20 mouse cellular contexts compared by ENCODE assay signal in the genomic region with DNA sequence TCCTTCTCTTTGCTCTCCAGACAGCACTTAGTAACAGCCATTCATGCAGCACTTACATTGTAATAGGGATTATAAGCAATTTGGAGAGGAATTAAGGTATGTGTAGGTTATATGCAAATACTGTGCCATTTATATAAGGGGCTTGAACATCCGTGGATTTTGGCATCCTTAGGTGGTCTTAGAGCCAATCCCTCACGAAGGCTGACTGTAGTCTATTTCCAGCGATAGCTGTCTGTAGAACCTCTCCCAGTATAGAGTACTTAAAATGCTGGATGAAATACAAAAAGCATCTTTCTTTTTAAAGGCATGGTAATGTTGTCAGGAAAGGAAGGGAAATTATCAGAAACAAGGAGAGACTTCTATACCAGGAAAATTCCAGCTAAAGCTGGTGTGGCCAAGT. TPM values are rescaled to one million over a fixed set of nuclear protein-coding genes. Genes with fewer than 3 reads are reported as not detected.
DNase-seq lines count a peak whose midpoint lies in the region; ATAC-seq and TF ChIP-seq lines count a peak whose summit lies in the region.
"Had no signal": no experiment of that assay in that cellular context is flagged by ENCODE, and none has a peak within 500 bp of the region (broad histone marks: within the 10 kb centered on the region; RNA-seq: fewer than 3 reads in every experiment).

No protein-coding gene starts in this region.

- no peaks in the 10 kb centered on the region for H3K27me3 ChIP-seq in forebrain, embryonic 15.5 days
- H3K27me3 ChIP-seq in forebrain, embryonic 10.5 days (ENCODE audit: poor library complexity, severe bottlenecking) = no peaks in the 10 kb centered on the region
- no peaks in the 10 kb centered on the region for H3K27me3 ChIP-seq in forebrain, postnatal 0 days (ENCODE audit: insufficient read depth, low read length)
- H3K27me3 ChIP-seq in forebrain, embryonic 11.5 days (ENCODE audit: control insufficient read depth, insufficient read depth, low read length) = no peaks in the 10 kb centered on the region
- H3K27me3 ChIP-seq: embryonic facial prominence, embryonic 12.5 days had no signal

- ATAC-seq in forebrain, embryonic 15.5 days (replicated peaks) = no peak
- peak; percentile 73 for ATAC-seq in forebrain, postnatal 0 days
- ATAC-seq in forebrain, embryonic 11.5 days (replicated peaks; ENCODE audit: low FRiP score) = no peak
- ATAC-seq: CD4-positive, CD25-positive, alpha-beta regulatory T cell, adult 4 months; forebrain, embryonic 14.5 days had no signal

- no peak overlapping the region for H3K9ac ChIP-seq in forebrain, embryonic 15.5 days (replicated peaks)
- H3K9ac ChIP-seq in forebrain, postnatal 0 days = no peak overlapping the region
- no peak overlapping the region for H3K9ac ChIP-seq in forebrain, embryonic 11.5 days (ENCODE audit: low read length)
- H3K9ac ChIP-seq: embryonic facial prominence, embryonic 12.5 days had no signal

- WGBS in forebrain, embryonic 15.5 days = 65% methylated on average over 3 of the region's 3 CpGs
- WGBS in forebrain, embryonic 10.5 days = 78% methylated on average over 3 of the region's 3 CpGs
- 47% methylated on average over 3 of the region's 3 CpGs for WGBS in forebrain, postnatal 0 days
- 82% methylated on average over 3 of the region's 3 CpGs for WGBS in forebrain, embryonic 11.5 days

- intact Hi-C loops in left cerebral cortex, postnatal 14 days (cut with DNase I) = no loop called here

- peak overlapping the region; percentile 51 for H3K27ac ChIP-seq in forebrain, embryonic 15.5 days (replicated peaks)
- H3K27ac ChIP-seq in forebrain, embryonic 10.5 days = no peak overlapping the region
- H3K27ac ChIP-seq in forebrain, postnatal 0 days (ENCODE audit: low read depth, low read length) = no peak overlapping the region
- no peak overlapping the region for H3K27ac ChIP-seq in forebrain, embryonic 11.5 days (ENCODE audit: low read depth, low read length)
- H3K27ac ChIP-seq: embryonic facial prominence, embryonic 10.5 days; embryonic facial prominence, embryonic 12.5 days had no signal

- no peak for TF ChIP-seq CTCF in forebrain, postnatal 0 days (IDR thresholded peaks at IDR 0.05; ENCODE audit: low read depth)

- no peaks in the 10 kb centered on the region; the same call in 1 of the 2 replicates for H3K4me1 ChIP-seq in forebrain, embryonic 15.5 days
- H3K4me1 ChIP-seq in forebrain, embryonic 10.5 days = 0 out of 2 replicates have a peak, but pooled peaks cover 3% of the 10 kb centered on the region
- H3K4me1 ChIP-seq in forebrain, postnatal 0 days (ENCODE audit: insufficient read depth) = no peaks in the 10 kb centered on the region
- H3K4me1 ChIP-seq in forebrain, embryonic 11.5 days (replicated peaks; ENCODE audit: control insufficient read depth, insufficient read depth, low read length) = no peaks in the 10 kb centered on the region
- H3K4me1 ChIP-seq: embryonic facial prominence, embryonic 10.5 days; embryonic facial prominence, embryonic 12.5 days had no signal

- H3K4me3 ChIP-seq in forebrain, embryonic 15.5 days = no peak overlapping the region
- H3K4me3 ChIP-seq in forebrain, embryonic 10.5 days = no peak overlapping the region
- H3K4me3 ChIP-seq in forebrain, postnatal 0 days (ENCODE audit: low read depth, low read length) = no peak overlapping the region
- no peak overlapping the region for H3K4me3 ChIP-seq in forebrain, embryonic 11.5 days (ENCODE audit: low read depth, low read length)
- H3K4me3 ChIP-seq: embryonic facial prominence, embryonic 10.5 days; embryonic facial prominence, embryonic 12.5 days had no signal

- no peaks in the 10 kb centered on the region for H3K9me3 ChIP-seq in forebrain, embryonic 15.5 days
- no peaks in the 10 kb centered on the region for H3K9me3 ChIP-seq in forebrain, embryonic 10.5 days
- no peaks in the 10 kb centered on the region for H3K9me3 ChIP-seq in forebrain, postnatal 0 days (ENCODE audit: low read length)
- H3K9me3 ChIP-seq in forebrain, embryonic 11.5 days (ENCODE audit: control insufficient read depth, low read length) = no peaks in the 10 kb centered on the region
- H3K9me3 ChIP-seq: embryonic facial prominence, embryonic 10.5 days; embryonic facial prominence, embryonic 12.5 days; G1E had no signal

- DNase-seq in forebrain, embryonic 10.5 days (ENCODE audit: extremely low spot score, low spot score) = no peak
- DNase-seq in forebrain, postnatal 0 days = peak; percentile 41
- no peak for DNase-seq in forebrain, embryonic 11.5 days (ENCODE audit: low spot score)
- DNase-seq in left cerebral cortex, postnatal 14 days (ENCODE audit: low spot score in 2 of 2) = peak; percentile 19 to 41
- no peak for DNase-seq in left cerebral cortex, adult 9 months (ENCODE audit: low spot score in 2 of 2)
- DNase-seq: adrenal gland, adult 2 months; adrenal gland, postnatal 10 days; adrenal gland, postnatal 25 days; B cell, adult 2 months; cerebellum, adult 11-12 months; cerebellum, adult 2 months; cerebellum, adult 9-10 months; cerebellum, postnatal 10 days; cerebellum, postnatal 25 days had no signal

- H3K4me2 ChIP-seq in forebrain, embryonic 15.5 days (replicated peaks) = no peak overlapping the region
- no peak overlapping the region for H3K4me2 ChIP-seq in forebrain, postnatal 0 days (ENCODE audit: low read depth)
- no peak overlapping the region for H3K4me2 ChIP-seq in forebrain, embryonic 11.5 days (ENCODE audit: low read depth, low read length, severe bottlenecking)
- H3K4me2 ChIP-seq: embryonic facial prominence, embryonic 12.5 days had no signal

- no peaks in the 10 kb centered on the region for H3K36me3 ChIP-seq in forebrain, embryonic 15.5 days
- H3K36me3 ChIP-seq in forebrain, embryonic 10.5 days (replicated peaks) = no peaks in the 10 kb centered on the region
- H3K36me3 ChIP-seq in forebrain, postnatal 0 days (ENCODE audit: insufficient read depth) = no peaks in the 10 kb centered on the region
- H3K36me3 ChIP-seq in forebrain, embryonic 11.5 days (ENCODE audit: control insufficient read depth, insufficient read depth, low read length) = no peaks in the 10 kb centered on the region
- H3K36me3 ChIP-seq: embryonic facial prominence, embryonic 10.5 days; embryonic facial prominence, embryonic 12.5 days; G1E had no signal

RNA-seq across cellular contexts. Expression of a gene that starts 50.2 kb away (rescaled TPM):
- 75.9 and 76.1 TPM in 2 replicates for polyA plus RNA-seq in forebrain, embryonic 15.5 days (2015; fragmentation: Nextera tagmentation; extraction: Ambion mirVana)
- 99.7 and 102 TPM in 2 replicates for polyA plus RNA-seq in forebrain, embryonic 10.5 days (2016; fragmentation: Nextera tagmentation; extraction: Ambion mirVana)
- total RNA-seq in forebrain, postnatal 0 days (2014; rRNA removed) = 109 and 120 TPM in 2 replicates
- polyA plus RNA-seq in forebrain, postnatal 0 days (2015; fragmentation: Nextera tagmentation; extraction: Ambion mirVana) = 30.5 and 45.0 TPM in 2 replicates
- polyA plus RNA-seq in forebrain, embryonic 11.5 days (2014; fragmentation: Nextera tagmentation; extraction: Ambion mirVana) = 90.5 and 99.9 TPM in 2 replicates
- 100 to 1,000 TPM; 168 to 174 TPM for total RNA-seq in left cerebral cortex, postnatal 14 days (2021)
- polyA plus RNA-seq: G1E had no signal

Comparison
In these comparisons a context has a peak if more than half of its experiments do, and no peak if none do; other contexts are left out.
1. DNase-seq: peak in forebrain, postnatal 0 days (single experiment) and left cerebral cortex, postnatal 14 days (2 of 2); none in forebrain, embryonic 10.5 days (single experiment), forebrain, embryonic 11.5 days (single experiment) and left cerebral cortex, adult 9 months (0 of 2).